Mouse (Mus musculus): ENCODE measurements around the gene Sap18.

- no peak for TF ChIP-seq CTCF (IDR thresholded peaks at IDR 0.05; ENCODE audit: insufficient read depth, low read depth, low read length)
- TF ChIP-seq POLR2A (IDR thresholded peaks at IDR 0.05; ENCODE audit: insufficient read depth, low read depth, low read length), result no peak
Observed at GRCm38 (mm10) chr14:57760447-57761412, 37.2 kb upstream of the Sap18 start.

Measured in olfactory bulb, adult 2 months (tissue).